Mouse (Mus musculus) adrenal gland, adult (tissue): Measurements from ENCODE around the gene Ndufv2.
"Not testable (repeated sequence)": the region's sequence is repeated elsewhere in the genome, so short reads cannot be mapped to it uniquely, and the experiment has no call there.

Experiments
- DNase-seq, 2 experiments: peaks; one replicate each; pipeline ENCODE4 v3.0.0; 2022 to 2023; ENCODE audit warnings: low spot score in 1 of 2; ENCODE audit not compliant: inconsistent age in 2 of 2

Gene Ndufv2

GRCm38 (mm10) chr17:66090251-66090650 is 11.1 kb downstream of the Ndufv2 start:
- DNase-seq = peak in 1 of 2 experiments; percentile 24

GRCm38 (mm10) chr17:66085038-66085437 is 16.3 kb downstream of the Ndufv2 start:
- DNase-seq = no peak

GRCm38 (mm10) chr17:66084486-66084885 is 16.9 kb downstream of the Ndufv2 start:
- no peak for DNase-seq

- no peak for DNase-seq
Measured at GRCm38 (mm10) chr17:66077437-66077850, 23.9 kb downstream of the Ndufv2 start.

- peak; percentile 97 to 99 for DNase-seq
Measured at GRCm38 (mm10) chr17:66076934-66077333, 24.4 kb downstream of the Ndufv2 start, which contains the start of gene Ankrd12. TSS of gene Ankrd12 (minus strand) at chr17:66077089.

- DNase-seq = peak; percentile 60 to 83
Measured at GRCm38 (mm10) chr17:66076174-66076927, 25.0 kb downstream of the Ndufv2 start.

GRCm38 (mm10) chr17:66075827-66076173 is 25.6 kb downstream of the Ndufv2 start:
- DNase-seq = peak in 1 of 2 experiments; percentile 19

GRCm38 (mm10) chr17:66073971-66074370 is 27.4 kb downstream of the Ndufv2 start:
- DNase-seq = no peak

- DNase-seq = not testable (repeated sequence)
Measured at GRCm38 (mm10) chr17:66069036-66069435, 32.3 kb downstream of the Ndufv2 start.

GRCm38 (mm10) chr17:66065115-66065514 is 36.2 kb downstream of the Ndufv2 start:
- no peak for DNase-seq

GRCm38 (mm10) chr17:66061241-66061938 is 40.0 kb downstream of the Ndufv2 start:
- DNase-seq = no peak

GRCm38 (mm10) chr17:66058160-66058559 is 43.2 kb downstream of the Ndufv2 start:
- no peak for DNase-seq

- no peak for DNase-seq
Measured at GRCm38 (mm10) chr17:66057145-66057544, 44.2 kb downstream of the Ndufv2 start.

- no peak for DNase-seq
Measured at GRCm38 (mm10) chr17:66053349-66053748, 48.0 kb downstream of the Ndufv2 start.

GRCm38 (mm10) chr17:66048795-66049194 is 52.6 kb downstream of the Ndufv2 start:
- DNase-seq = no peak

GRCm38 (mm10) chr17:66048199-66048598 is 53.2 kb downstream of the Ndufv2 start:
- DNase-seq = no peak

GRCm38 (mm10) chr17:66043679-66044078 is 57.7 kb downstream of the Ndufv2 start:
- not testable (repeated sequence) for DNase-seq

GRCm38 (mm10) chr17:66041020-66041419 is 60.3 kb downstream of the Ndufv2 start:
- no peak for DNase-seq

- DNase-seq = no peak
Measured at GRCm38 (mm10) chr17:66033239-66033638, 68.1 kb downstream of the Ndufv2 start.

- no peak for DNase-seq
Measured at GRCm38 (mm10) chr17:66031991-66032390, 69.4 kb downstream of the Ndufv2 start.
